Mouse (Mus musculus): ENCODE measurements around the gene Rtp2. TPM values are rescaled to one million over a fixed set of nuclear protein-coding genes. Genes with fewer than 3 reads are reported as not detected.

The Rtp2 gene
- 0.47 and 1.4 TPM in 2 replicates for total RNA-seq (2014; rRNA removed)
- polyA plus RNA-seq (2015; fragmentation: Nextera tagmentation; extraction: Ambion mirVana), result 0.22 and 0.56 TPM in 2 replicates

- ATAC-seq (ENCODE audit: low FRiP score), result no peak
- no peaks in the 10 kb centered on the region for H3K36me3 ChIP-seq (ENCODE audit: insufficient read depth, low read length)
- no peak within 1 kb of the TSS for H3K9ac ChIP-seq (replicated peaks; ENCODE audit: low read length, poor library complexity, severe bottlenecking)
- H3K27me3 ChIP-seq (ENCODE audit: insufficient read depth, low read length), result no peaks in the 10 kb centered on the region
- WGBS, result 64% methylated on average over 11 of the region's 11 CpGs
- H3K4me1 ChIP-seq (ENCODE audit: insufficient read depth, low read length), result no peaks in the 10 kb centered on the region
- no peak within 1 kb of the TSS for H3K4me3 ChIP-seq (ENCODE audit: low read depth, low read length)
- no peak within 1 kb of the TSS for H3K4me2 ChIP-seq (ENCODE audit: low read depth, low read length, poor library complexity, severe bottlenecking)
- no peak for TF ChIP-seq CTCF (IDR thresholded peaks at IDR 0.05)
- no peak for DNase-seq (ENCODE audit: low spot score)
- H3K9me3 ChIP-seq (ENCODE audit: low read length), result no peaks in the 10 kb centered on the region
- H3K27ac ChIP-seq (ENCODE audit: low read depth, low read length), result no peak within 1 kb of the TSS
These were observed at the start of gene Rtp2 for GRCm38 (mm10) chr16:23932294-23932693. Gene Rtp2 (minus strand): TSS chr16:23932394.

DNA sequence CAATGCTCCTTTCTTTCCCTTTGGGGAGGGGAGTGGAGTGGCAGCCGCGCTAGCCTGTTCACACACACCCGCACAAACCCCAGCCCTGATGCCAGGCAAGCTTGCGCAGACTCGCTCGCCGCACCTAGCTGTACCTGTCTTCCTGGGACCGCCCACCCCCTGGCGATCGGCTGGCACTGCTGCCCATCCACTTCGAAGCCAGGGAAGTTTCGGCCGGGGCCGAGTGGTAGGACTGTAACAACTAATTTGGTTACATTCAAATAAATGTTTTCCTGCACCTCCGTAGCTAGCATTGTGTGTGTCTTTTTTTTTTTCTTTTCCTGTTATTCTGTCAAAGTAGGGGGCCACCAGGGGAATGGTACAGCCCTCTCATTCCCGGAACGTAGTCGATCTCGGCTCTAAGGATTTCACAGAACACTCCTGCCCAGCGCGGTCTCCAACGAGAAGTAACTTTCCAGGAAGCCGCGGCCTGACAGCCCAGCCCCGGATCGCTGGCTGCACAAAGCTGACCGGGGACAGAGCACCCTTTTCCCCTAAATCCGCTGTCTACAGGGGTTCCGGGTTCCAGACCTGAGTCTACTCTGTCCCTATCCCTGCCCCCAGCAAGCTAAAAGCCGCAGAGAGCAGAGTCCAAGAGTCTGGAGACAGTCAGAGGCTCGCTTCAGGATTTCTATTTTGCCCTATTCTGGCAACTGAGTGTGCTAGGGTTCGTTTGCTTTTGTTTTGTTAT, 49.0 kb upstream of the Rtp2 start:
- H3K36me3 ChIP-seq (ENCODE audit: insufficient read depth, low read length), result no peaks in the 10 kb centered on the region
- ATAC-seq (ENCODE audit: low FRiP score) (no peak), DNase-seq (ENCODE audit: low spot score) (no peak)
- H3K27ac ChIP-seq (ENCODE audit: low read depth, low read length), result no peak overlapping the region
- peak overlapping the region; percentile 45 for H3K4me3 ChIP-seq (ENCODE audit: low read depth, low read length)
- peaks cover 19% of the 10 kb centered on the region for H3K27me3 ChIP-seq (ENCODE audit: insufficient read depth, low read length)
- no peak for TF ChIP-seq CTCF (IDR thresholded peaks at IDR 0.05)
- H3K4me1 ChIP-seq (ENCODE audit: insufficient read depth, low read length), result peaks cover 10% of the 10 kb centered on the region; the same call in 1 of the 2 replicates
- 2% methylated on average over 32 of the region's 32 CpGs for WGBS
- H3K9ac ChIP-seq (replicated peaks; ENCODE audit: low read length, poor library complexity, severe bottlenecking), result 0 out of 2 replicates have a peak overlapping the region, but pooled peaks have one; percentile 24
- no peaks in the 10 kb centered on the region for H3K9me3 ChIP-seq (ENCODE audit: low read length)
- peak overlapping the region; percentile 93 for H3K4me2 ChIP-seq (ENCODE audit: low read depth, low read length, poor library complexity, severe bottlenecking)

- no peak for DNase-seq (ENCODE audit: low spot score)
- WGBS, result 9% methylated on average over 11 of the region's 11 CpGs
- no peak overlapping the region for H3K9ac ChIP-seq (replicated peaks; ENCODE audit: low read length, poor library complexity, severe bottlenecking)
These were observed 48.1 kb upstream of the Rtp2 start for GRCm38 (mm10) chr16:23980201-23980870.

DNA sequence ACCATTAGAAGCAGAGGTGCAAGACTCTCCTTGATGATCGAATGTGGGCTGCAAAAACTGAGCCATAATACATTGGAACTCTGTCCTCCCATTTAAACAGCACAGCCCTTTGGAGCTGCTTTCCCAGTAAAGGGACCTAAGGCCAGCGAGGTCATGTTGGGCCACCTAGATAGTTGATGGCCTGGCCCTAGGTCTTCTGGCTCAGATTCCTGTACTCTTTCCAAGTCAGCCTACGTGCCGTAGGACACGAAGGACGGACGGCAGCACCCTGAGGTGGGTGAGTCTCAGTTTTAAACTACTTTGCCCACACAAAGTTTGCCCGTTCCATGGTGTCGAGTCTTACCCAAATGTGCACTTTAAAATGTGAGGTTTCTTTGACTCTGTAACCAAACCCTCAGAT, 47.3 kb upstream of the Rtp2 start:
- TF ChIP-seq CTCF (IDR thresholded peaks at IDR 0.05), result no peak
- no peaks in the 10 kb centered on the region for H3K9me3 ChIP-seq (ENCODE audit: low read length)
- DNase-seq (ENCODE audit: low spot score) (no peak), ATAC-seq (ENCODE audit: low FRiP score) (no peak)
- peaks cover 10% of the 10 kb centered on the region; the same call in 1 of the 2 replicates for H3K4me1 ChIP-seq (ENCODE audit: insufficient read depth, low read length)
- no peak overlapping the region for H3K9ac ChIP-seq (replicated peaks; ENCODE audit: low read length, poor library complexity, severe bottlenecking)
- peaks cover 19% of the 10 kb centered on the region for H3K27me3 ChIP-seq (ENCODE audit: insufficient read depth, low read length)
- WGBS, result 91% methylated on average over 9 of the region's 9 CpGs
- no peak overlapping the region for H3K4me2 ChIP-seq (ENCODE audit: low read depth, low read length, poor library complexity, severe bottlenecking)
- H3K4me3 ChIP-seq (ENCODE audit: low read depth, low read length), result no peak overlapping the region
- H3K27ac ChIP-seq (ENCODE audit: low read depth, low read length), result no peak overlapping the region
- H3K36me3 ChIP-seq (ENCODE audit: insufficient read depth, low read length), result no peaks in the 10 kb centered on the region

More at GRCm38 (mm10) chr16:23980201-23980870, 48.1 kb upstream of the Rtp2 start:
- Histone ChIP-seq H3K4me2 (ENCODE audit: low read depth, low read length, poor library complexity, severe bottlenecking) (peak overlapping the region; percentile 93), H3K27ac (ENCODE audit: low read depth, low read length) (no peak overlapping the region), H3K4me3 (ENCODE audit: low read depth, low read length) (peak overlapping the region; percentile 45; the same call in 1 of the 2 replicates), H3K27me3 (ENCODE audit: insufficient read depth, low read length) (peaks cover 19% of the 10 kb centered on the region), H3K4me1 (ENCODE audit: insufficient read depth, low read length) (peaks cover 10% of the 10 kb centered on the region; the same call in 1 of the 2 replicates), H3K9me3 (ENCODE audit: low read length) (no peaks in the 10 kb centered on the region), H3K36me3 (ENCODE audit: insufficient read depth, low read length) (no peaks in the 10 kb centered on the region)
- TF ChIP-seq CTCF (IDR thresholded peaks at IDR 0.05), result no peak
- ATAC-seq (ENCODE audit: low FRiP score), result no peak

- H3K9ac ChIP-seq (replicated peaks; ENCODE audit: low read length, poor library complexity, severe bottlenecking), result no peak overlapping the region
- H3K4me2 ChIP-seq (ENCODE audit: low read depth, low read length, poor library complexity, severe bottlenecking), result no peak overlapping the region
- H3K9me3 ChIP-seq (ENCODE audit: low read length), result no peaks in the 10 kb centered on the region
- H3K27me3 ChIP-seq (ENCODE audit: insufficient read depth, low read length), result peaks cover 19% of the 10 kb centered on the region
- ATAC-seq (ENCODE audit: low FRiP score), result no peak
- no peak overlapping the region for H3K27ac ChIP-seq (ENCODE audit: low read depth, low read length)
- TF ChIP-seq CTCF (IDR thresholded peaks at IDR 0.05), result no peak
- H3K4me1 ChIP-seq (ENCODE audit: insufficient read depth, low read length), result peaks cover 10% of the 10 kb centered on the region; the same call in 1 of the 2 replicates
- no peak for DNase-seq (ENCODE audit: low spot score)
- H3K36me3 ChIP-seq (ENCODE audit: insufficient read depth, low read length), result no peaks in the 10 kb centered on the region
- no peak overlapping the region for H3K4me3 ChIP-seq (ENCODE audit: low read depth, low read length)
- 62% methylated on average over 4 of the region's 4 CpGs for WGBS
These were observed 46.3 kb upstream of the Rtp2 start for GRCm38 (mm10) chr16:23978495-23978894.

GRCm38 (mm10) chr16:23977732-23978131, 45.5 kb upstream of the Rtp2 start:
- Histone ChIP-seq H3K4me2 (ENCODE audit: low read depth, low read length, poor library complexity, severe bottlenecking) (no peak overlapping the region), H3K36me3 (ENCODE audit: insufficient read depth, low read length) (no peaks in the 10 kb centered on the region), H3K4me3 (ENCODE audit: low read depth, low read length) (no peak overlapping the region), H3K27me3 (ENCODE audit: insufficient read depth, low read length) (peaks cover 19% of the 10 kb centered on the region), H3K27ac (ENCODE audit: low read depth, low read length) (no peak overlapping the region), H3K9me3 (ENCODE audit: low read length) (no peaks in the 10 kb centered on the region), H3K4me1 (ENCODE audit: insufficient read depth, low read length) (peaks cover 10% of the 10 kb centered on the region; the same call in 1 of the 2 replicates), H3K9ac (replicated peaks; ENCODE audit: low read length, poor library complexity, severe bottlenecking) (no peak overlapping the region)
- no peak for DNase-seq (ENCODE audit: low spot score)
- WGBS, result 84% methylated on average over 3 of the region's 3 CpGs
- ATAC-seq (ENCODE audit: low FRiP score), result no peak
- no peak for TF ChIP-seq CTCF (IDR thresholded peaks at IDR 0.05)
